Mouse (Mus musculus) forebrain, embryonic 11.5 days (tissue): ENCODE measurements around the gene Kdm7a. TPM values are rescaled to one million over a fixed set of nuclear protein-coding genes. Genes with fewer than 3 reads are reported as not detected.

Source experiments
- ATAC-seq: fragments of 200-750 bp; cut with Nextera tagmentation; replicated peaks from 2 replicates; pipeline ENCODE4 v1.8.0; 2017; ENCODE audit warnings: moderate TSS enrichment; ENCODE audit not compliant: low FRiP score
- DNase-seq: peaks from one replicate; pipeline ENCODE4 v3.0.0-alpha.2; 2017; ENCODE audit warnings: low spot score
- H3K27ac ChIP-seq: fragments of 300-500 bp; sonication (generic); 2 replicates; pipeline ENCODE4 v1.5.1; 2014; ENCODE audit warnings: low read depth, low read length
- H3K27me3 ChIP-seq: fragments of 300-500 bp; sonication (generic); 2 replicates; pipeline ENCODE4 v1.6.1; 2014; ENCODE audit warnings: mild to moderate bottlenecking, low read length, mixed read lengths; ENCODE audit not compliant: control insufficient read depth, insufficient read depth
- H3K36me3 ChIP-seq: fragments of 300-500 bp; sonication (generic); 2 replicates; pipeline ENCODE4 v1.6.1; 2014; ENCODE audit warnings: mild to moderate bottlenecking, low read length, moderate library complexity, mixed read lengths; ENCODE audit not compliant: control insufficient read depth, insufficient read depth
- H3K4me1 ChIP-seq: fragments of 300-500 bp; sonication (generic); replicated peaks from 2 replicates; pipeline ENCODE4 v1.6.1; 2014; ENCODE audit warnings: low read length, mixed read lengths; ENCODE audit not compliant: control insufficient read depth, insufficient read depth
- H3K4me2 ChIP-seq: fragments of 300-500 bp; sonication (generic); 2 replicates; pipeline ENCODE4 v1.6.1; 2014; ENCODE audit warnings: low read depth, mild to moderate bottlenecking, low read length, moderate library complexity, mixed read lengths; ENCODE audit not compliant: severe bottlenecking
- H3K4me3 ChIP-seq: fragments of 300-500 bp; sonication (generic); 2 replicates; pipeline ENCODE4 v1.5.1; 2014; ENCODE audit warnings: low read depth, low read length
- H3K9ac ChIP-seq: fragments of 300-500 bp; sonication (generic); 2 replicates; pipeline ENCODE4 v1.6.1; 2014; ENCODE audit warnings: low read length
- H3K9me3 ChIP-seq: fragments of 300-500 bp; sonication (generic); 2 replicates; pipeline ENCODE4 v1.6.1; 2016; ENCODE audit warnings: low read length, mixed read lengths; ENCODE audit not compliant: control insufficient read depth
- WGBS: fragments of 180-500 bp; shearing (Covaris S2); extraction: QIAGEN DNeasy Blood & Tissue Kit; methylation state at CpG from one replicate; pipeline ENCODE4 v1.1.7; 2014; 5-methylcytosine and 5-hydroxymethylcytosine counted together
- polyA plus RNA-seq: library from polyadenylated mRNA; unstranded; fragments of >200 nt; fragmentation: Nextera tagmentation; extraction: Ambion mirVana; gene quantifications from 2 replicates; pipeline ENCODE4 v1.2.1, GENCODE M21; 2014

The Kdm7a gene
- polyA plus RNA-seq, 1 experiment from 2014 or later: 16.3 TPM

DNA sequence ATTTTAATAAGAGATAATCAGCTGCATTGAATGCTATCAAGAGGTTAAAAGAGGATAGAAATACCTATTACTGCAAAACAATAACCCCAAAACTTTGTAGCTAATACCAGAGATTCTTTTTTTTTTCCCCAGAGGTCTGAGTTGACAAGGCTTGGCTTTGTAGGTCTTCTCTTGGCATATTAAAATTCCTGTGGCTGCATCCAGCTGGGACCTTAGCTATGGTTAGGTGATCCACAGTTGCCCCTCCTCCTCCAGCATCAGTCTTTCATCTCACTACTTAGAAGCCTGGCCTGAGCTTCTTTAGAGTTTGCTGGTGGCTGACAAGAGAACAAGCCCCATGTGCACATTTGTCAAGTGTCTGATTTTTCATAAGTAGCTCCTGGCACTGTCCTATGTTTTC is 81.9 kb downstream of the Kdm7a start:
- Histone ChIP-seq H3K4me2 (no peak overlapping the region), H3K36me3 (no peaks in the 10 kb centered on the region), H3K4me3 (no peak overlapping the region), H3K27me3 (no peaks in the 10 kb centered on the region), H3K9me3 (no peaks in the 10 kb centered on the region), H3K9ac (no peak overlapping the region), H3K27ac (no peak overlapping the region), H3K4me1 (no peaks in the 10 kb centered on the region)
- DNase-seq (no peak), ATAC-seq (no peak)

DNA sequence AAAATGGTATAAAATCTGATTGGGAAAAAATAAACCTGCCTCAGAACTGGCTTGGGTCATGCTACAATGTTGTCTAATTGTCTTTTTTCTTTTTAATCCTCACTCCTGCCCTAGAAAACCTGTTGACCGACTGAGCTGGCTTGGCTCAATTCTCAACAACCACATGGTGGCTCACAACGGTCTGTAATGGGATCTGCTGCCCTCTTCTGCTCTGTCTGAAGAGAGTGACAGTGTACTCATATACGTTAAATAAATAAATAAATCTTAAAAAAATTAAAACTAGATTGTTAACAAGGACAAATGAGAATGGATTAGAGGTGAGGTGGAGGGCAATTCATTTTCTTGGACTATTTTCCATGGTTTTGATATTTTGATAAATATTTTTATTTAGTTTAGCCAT is 85.9 kb downstream of the Kdm7a start:
- Histone ChIP-seq H3K27me3 (peaks cover 27% of the 10 kb centered on the region), H3K4me1 (peaks cover 3% of the 10 kb centered on the region; the same call in 1 of the 2 replicates), H3K9me3 (peaks cover 4% of the 10 kb centered on the region; the same call in 1 of the 2 replicates), H3K9ac (no peak overlapping the region), H3K4me3 (no peak overlapping the region), H3K27ac (no peak overlapping the region), H3K4me2 (no peak overlapping the region), H3K36me3 (no peaks in the 10 kb centered on the region)
- ATAC-seq (no peak), DNase-seq (no peak)
- 60% methylated on average over 3 of the region's 3 CpGs for WGBS

GRCm38 (mm10) chr6:39118456-39118881 is 88.1 kb downstream of the Kdm7a start:
- no peaks in the 10 kb centered on the region for H3K36me3 ChIP-seq
- H3K9me3 ChIP-seq: peaks cover 4% of the 10 kb centered on the region; the same call in 1 of the 2 replicates
- H3K27me3 ChIP-seq: peaks cover 27% of the 10 kb centered on the region
- no peak for DNase-seq
- 10% methylated on average over 49 of the region's 49 CpGs for WGBS
- peak; percentile 12; the same call in 1 of the 2 replicates for ATAC-seq
- H3K9ac ChIP-seq: peak overlapping the region; percentile 56
- H3K4me2 ChIP-seq: peak overlapping the region; percentile 59
- H3K4me1 ChIP-seq: peaks cover 3% of the 10 kb centered on the region; the same call in 1 of the 2 replicates
- H3K27ac ChIP-seq: no peak overlapping the region
- H3K4me3 ChIP-seq: peak overlapping the region; percentile 64

GRCm38 (mm10) chr6:39117584-39118455 is 88.8 kb downstream of the Kdm7a start, which contains the start of gene Parp12:
Gene Parp12, minus strand, starts transcription at chr6:39118349.
- Histone ChIP-seq H3K27me3 (peaks cover 27% of the 10 kb centered on the region), H3K36me3 (no peaks in the 10 kb centered on the region), H3K27ac (no peak within 1 kb of the TSS), H3K9me3 (peaks cover 4% of the 10 kb centered on the region; the same call in 1 of the 2 replicates), H3K4me2 (peak within 1 kb of the TSS; percentile 59), H3K4me1 (peaks cover 3% of the 10 kb centered on the region; the same call in 1 of the 2 replicates), H3K4me3 (peak within 1 kb of the TSS; percentile 64), H3K9ac (peak within 1 kb of the TSS; percentile 56)
- DNase-seq: peak; percentile 76
- 2% methylated on average over 96 of the region's 101 CpGs for WGBS
- ATAC-seq: peak; percentile 79

GRCm38 (mm10) chr6:39115438-39115837 is 91.2 kb downstream of the Kdm7a start:
- DNase-seq (no peak), ATAC-seq (no peak)

DNA sequence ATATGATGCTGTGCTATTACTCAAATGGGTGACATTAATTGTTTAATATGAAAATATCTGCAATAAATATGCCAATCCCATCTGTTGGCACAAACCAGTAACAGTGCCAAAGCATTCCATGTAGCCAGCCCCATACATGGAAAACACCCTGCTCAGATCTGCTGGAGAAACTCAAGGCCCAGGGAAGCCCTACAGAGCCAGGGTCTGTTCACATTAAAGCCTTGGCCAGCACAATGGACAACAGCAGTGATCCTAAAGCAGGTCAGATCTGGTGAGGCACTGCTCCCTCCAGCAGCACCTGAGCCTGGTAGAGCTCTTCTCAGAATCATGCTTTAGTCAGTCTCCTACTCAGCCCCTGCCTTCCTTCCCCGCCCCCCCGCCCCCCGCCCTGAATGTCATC is 93.4 kb downstream of the Kdm7a start:
- H3K36me3 ChIP-seq: no peaks in the 10 kb centered on the region
- H3K27ac ChIP-seq: no peak overlapping the region
- peaks cover 17% of the 10 kb centered on the region for H3K27me3 ChIP-seq
- H3K9ac ChIP-seq: no peak overlapping the region
- no peak overlapping the region for H3K4me2 ChIP-seq
- no peaks in the 10 kb centered on the region; the same call in 1 of the 2 replicates for H3K4me1 ChIP-seq
- ATAC-seq (no peak), DNase-seq (no peak)
- H3K9me3 ChIP-seq: no peaks in the 10 kb centered on the region
- no peak overlapping the region for H3K4me3 ChIP-seq
- WGBS: 100% methylated on average over 3 of the region's 3 CpGs

More at GRCm38 (mm10) chr6:39115438-39115837, 91.2 kb downstream of the Kdm7a start:
- Histone ChIP-seq H3K36me3 (no peaks in the 10 kb centered on the region), H3K9me3 (peaks cover 4% of the 10 kb centered on the region; the same call in 1 of the 2 replicates), H3K4me2 (no peak overlapping the region), H3K27me3 (peaks cover 27% of the 10 kb centered on the region), H3K9ac (no peak overlapping the region), H3K27ac (no peak overlapping the region), H3K4me1 (peaks cover 3% of the 10 kb centered on the region; the same call in 1 of the 2 replicates), H3K4me3 (no peak overlapping the region)
- WGBS: 82% methylated on average over 1 of the region's 1 CpGs

DNA sequence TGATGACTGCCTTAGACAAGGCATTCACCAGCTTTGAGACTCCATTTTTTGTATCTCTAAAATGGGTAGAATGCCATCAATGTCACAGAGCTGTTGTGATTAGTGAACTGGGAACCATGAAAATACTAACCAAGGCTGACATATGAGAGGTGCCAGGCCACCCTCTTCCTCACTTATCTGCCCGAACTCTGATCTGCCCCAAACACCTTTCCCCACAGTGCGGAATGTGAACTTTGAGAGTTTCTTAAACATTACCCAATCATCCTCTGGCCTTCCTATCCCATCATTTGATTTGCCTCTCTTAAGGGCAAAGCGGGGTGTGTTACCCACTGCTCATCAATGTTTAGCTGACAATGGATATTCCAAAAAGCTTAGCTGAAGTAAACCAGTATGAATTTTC is 93.9 kb downstream of the Kdm7a start:
- peaks cover 12% of the 10 kb centered on the region for H3K27me3 ChIP-seq
- no peak overlapping the region for H3K27ac ChIP-seq
- no peak overlapping the region for H3K4me3 ChIP-seq
- no peaks in the 10 kb centered on the region; the same call in 1 of the 2 replicates for H3K4me1 ChIP-seq
- no peaks in the 10 kb centered on the region for H3K36me3 ChIP-seq
- H3K9ac ChIP-seq: no peak overlapping the region
- ATAC-seq (no peak), DNase-seq (no peak)
- no peaks in the 10 kb centered on the region for H3K9me3 ChIP-seq
- WGBS: 86% methylated on average over 3 of the region's 3 CpGs
- no peak overlapping the region for H3K4me2 ChIP-seq

DNA sequence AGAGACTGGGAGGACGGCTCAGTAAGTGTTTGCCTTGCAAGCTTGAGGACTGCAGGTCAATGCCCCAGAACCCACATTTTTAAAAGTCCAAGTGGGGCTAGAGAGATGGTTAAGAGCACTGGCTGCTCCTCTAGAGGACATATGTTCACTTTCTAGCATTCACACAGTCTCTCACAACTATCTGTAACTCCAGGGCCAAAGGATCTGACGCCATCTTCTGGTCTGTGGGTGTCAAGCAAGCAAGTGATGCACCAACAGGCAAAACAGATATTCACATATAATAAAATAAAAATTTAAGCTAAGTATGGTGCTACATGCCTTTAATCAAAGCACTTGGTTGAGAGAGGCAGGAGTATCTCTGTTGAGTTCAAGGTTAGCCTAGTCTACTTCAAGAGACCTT is 99.8 kb downstream of the Kdm7a start:
- H3K36me3 ChIP-seq: no peaks in the 10 kb centered on the region
- H3K9ac ChIP-seq: no peak overlapping the region
- DNase-seq: no peak
- H3K27me3 ChIP-seq: no peaks in the 10 kb centered on the region
- no peak overlapping the region for H3K4me3 ChIP-seq
- H3K4me2 ChIP-seq: no peak overlapping the region
- no peak for ATAC-seq
- H3K4me1 ChIP-seq: no peaks in the 10 kb centered on the region
- no peaks in the 10 kb centered on the region for H3K9me3 ChIP-seq
- no peak overlapping the region for H3K27ac ChIP-seq
- WGBS: 54% methylated on average over 2 of the region's 2 CpGs
